Mouse (Mus musculus): ENCODE results near the gene Tfr2.
"Not testable (repeated sequence)": the region's sequence is repeated elsewhere in the genome, so short reads cannot be mapped to it uniquely, and the experiment has no call there.

Gene Tfr2

DNA sequence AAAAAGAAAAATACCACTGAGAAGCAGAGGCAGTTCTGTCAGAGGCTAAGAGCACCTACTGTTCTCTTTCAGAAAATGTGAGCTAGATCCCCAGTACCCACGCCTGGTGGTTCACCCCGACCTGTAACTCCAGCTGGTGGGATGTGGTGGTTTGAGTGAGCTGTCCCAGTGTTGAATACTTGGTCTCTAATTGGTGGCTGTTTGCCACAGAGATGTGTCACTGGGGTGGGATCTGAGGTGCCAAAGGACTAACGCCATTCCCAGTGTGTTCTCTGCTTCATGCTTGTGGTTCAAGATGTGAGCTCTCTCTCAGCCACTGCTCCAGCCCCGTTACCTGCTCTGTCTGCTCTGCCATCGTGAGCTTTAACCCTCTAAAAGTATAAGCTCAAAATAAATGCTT is 20.9 kb downstream of the Tfr2 start:
- no peak for DNase-seq

DNA sequence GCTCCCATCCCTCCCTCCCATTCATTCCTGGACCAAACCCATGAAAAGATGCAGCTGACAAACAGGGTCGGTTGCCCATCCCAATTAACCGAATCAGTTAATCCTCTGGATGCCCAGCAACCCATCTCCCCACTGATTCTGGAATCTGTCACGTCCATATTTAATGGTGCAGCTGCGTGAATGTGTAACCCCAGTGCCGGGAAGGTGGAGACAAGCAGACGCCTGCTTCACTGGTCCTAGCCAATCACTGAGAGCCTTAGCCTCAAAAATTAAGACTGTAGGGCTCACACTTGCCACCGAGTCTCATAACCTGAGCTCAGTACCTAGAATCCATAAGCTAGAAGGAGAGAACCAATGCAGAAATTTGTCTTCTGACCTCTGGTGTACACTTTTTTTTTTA is 26.3 kb downstream of the Tfr2 start:
- DNase-seq, result no peak

DNA sequence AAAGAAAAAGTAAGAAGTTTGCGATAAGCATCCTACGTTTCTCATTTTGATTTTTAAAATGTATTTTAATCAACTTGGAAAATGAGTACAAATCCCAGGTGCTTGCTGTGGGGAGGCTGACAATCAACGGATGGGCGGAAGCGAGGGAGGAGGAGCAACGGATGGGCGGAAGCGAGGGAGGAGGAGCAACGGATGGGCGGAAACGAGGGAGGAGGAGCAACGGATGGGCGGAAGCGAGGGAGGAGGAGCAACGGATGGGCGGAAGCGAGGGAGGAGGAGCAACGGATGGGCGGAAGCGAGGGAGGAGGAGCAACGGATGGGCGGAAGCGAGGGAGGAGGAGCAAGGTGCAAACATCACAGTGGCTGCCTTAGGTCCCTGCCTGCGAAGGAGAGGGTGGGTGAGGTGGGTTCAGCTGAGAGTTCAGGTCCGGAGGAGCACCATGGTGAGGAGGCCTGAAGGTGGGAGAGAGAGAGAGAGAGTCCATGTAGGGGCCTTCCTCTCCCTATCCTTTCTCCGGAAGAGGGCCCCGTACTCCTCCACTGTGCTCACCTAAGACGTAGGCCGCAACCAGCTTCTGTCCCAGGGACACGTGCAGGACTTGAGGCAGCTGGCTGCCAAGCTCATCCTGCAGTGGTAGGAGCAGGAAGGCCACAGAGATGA is 27.1 kb downstream of the Tfr2 start:
- no peak for DNase-seq

DNA sequence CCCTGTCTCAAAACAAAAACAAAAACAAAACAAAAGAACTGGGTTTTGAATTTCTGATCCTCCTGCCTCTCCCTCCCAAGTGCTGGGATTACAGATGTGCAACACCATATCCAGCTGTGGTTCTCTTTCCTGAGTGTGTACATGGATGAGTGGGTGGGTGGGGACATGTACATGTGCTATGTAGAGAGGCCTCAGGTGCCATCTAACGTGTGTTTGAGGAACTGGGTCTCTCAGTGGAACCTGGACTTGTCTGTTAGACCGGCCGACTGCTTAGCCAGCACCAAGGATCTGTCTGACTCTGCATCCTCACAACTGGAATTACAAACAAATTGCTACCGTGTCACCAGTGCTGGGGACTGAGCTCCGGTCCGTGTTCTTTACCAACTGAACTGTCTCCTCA is 28.0 kb downstream of the Tfr2 start:
- DNase-seq, result no peak

- no peak for DNase-seq
Measured at GRCm38 (mm10) chr5:137598100-137598826, 28.6 kb downstream of the Tfr2 start.

DNA sequence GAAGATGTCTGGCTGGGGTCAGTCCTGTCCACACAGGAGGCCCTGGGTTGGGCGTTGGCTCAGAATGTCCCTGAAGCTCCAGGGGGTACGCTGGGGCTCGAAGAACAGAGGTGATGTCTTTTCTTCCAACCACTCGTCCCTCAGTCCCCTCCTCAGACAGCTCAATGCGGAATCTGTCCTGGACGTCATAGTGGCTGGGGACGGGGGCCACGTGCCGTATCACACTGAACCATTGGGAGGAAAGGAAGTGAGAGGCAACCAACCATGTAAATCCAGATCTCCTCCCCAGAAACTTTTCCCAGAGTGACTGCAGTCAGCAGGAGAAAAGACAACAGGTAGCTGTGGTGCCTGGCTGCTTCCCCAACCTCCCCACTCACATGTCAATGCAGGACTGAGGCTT is 30.0 kb downstream of the Tfr2 start:
- peak in 1 of 2 experiments; percentile 25 for DNase-seq

DNA sequence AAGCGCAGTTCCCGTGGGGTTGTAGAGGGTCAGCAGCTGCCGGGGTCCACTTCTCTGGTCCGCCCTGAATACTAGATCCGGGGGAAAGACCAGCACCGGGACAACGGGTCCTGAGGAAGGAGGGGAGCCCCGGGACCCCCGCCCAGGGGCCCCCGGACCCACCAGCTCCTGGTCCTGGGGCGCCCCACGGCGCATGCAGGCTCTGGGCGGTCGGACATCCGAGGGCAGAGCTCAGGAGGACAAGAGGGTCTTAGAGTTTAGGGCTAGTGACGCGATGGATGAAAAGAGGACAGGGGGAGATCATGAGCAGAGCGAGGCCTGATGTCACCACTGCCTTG is 30.6 kb downstream of the Tfr2 start:
- DNase-seq, result no peak

DNA sequence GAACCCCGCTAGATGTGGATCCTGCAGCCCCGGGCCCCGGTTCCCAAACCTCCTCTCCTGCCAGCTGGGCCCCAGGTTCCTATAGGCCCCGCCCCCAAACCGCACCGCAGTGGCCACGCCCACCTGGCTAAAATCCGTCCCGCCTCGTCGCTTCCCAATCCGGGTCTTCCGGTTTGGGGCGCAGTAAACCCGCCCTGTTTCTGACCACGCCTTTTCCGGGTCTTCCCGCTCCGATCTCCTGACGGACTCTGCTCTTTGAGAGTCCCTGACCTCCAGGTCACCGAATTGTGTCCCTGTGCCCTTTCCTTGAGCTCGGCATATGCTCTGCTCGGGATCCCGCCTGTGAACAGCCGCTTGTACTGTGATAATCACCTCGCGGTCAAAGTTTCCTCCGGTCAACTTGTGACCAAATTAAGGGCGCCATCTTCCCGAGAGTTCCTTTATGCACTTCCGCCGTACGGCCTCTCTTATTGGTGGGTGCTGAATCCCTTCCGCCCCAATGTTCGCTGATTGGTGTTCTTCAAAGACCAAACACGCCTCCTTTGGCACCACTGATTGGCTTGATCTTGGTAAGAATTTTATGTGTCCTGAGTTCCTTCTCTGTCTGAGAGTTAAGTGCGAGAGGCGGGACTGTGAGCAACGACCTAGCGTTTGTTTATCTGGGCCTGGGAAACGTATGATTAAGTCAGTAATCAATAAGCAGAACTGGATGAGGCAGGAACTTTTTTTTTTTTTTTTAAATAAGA is 31.2 kb downstream of the Tfr2 start, which contains the start of gene Mospd3:
Gene Mospd3 (minus strand): TSS at position 440 of the 746 bp plus-strand sequence.
- peak; percentile 96 to 97 for DNase-seq

DNA sequence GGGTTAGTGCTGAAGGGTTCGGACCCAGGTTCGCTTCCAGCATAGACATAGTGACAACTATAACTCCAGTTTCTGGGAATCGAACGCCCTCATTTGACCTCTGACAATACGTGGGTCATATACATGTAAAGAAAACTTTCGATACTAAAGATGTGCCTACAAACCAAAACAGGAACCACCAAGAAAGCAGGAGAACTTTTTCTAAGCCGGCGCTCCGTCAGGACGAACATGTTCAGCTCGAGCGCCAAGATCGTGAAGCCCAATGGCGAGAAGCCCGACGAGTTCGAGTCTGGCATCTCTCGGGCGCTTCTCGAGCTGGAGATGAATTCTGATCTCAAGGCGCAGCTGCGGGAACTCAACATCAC is 31.7 kb downstream of the Tfr2 start:
- peak in 1 of 2 experiments; percentile 38 for DNase-seq

DNA sequence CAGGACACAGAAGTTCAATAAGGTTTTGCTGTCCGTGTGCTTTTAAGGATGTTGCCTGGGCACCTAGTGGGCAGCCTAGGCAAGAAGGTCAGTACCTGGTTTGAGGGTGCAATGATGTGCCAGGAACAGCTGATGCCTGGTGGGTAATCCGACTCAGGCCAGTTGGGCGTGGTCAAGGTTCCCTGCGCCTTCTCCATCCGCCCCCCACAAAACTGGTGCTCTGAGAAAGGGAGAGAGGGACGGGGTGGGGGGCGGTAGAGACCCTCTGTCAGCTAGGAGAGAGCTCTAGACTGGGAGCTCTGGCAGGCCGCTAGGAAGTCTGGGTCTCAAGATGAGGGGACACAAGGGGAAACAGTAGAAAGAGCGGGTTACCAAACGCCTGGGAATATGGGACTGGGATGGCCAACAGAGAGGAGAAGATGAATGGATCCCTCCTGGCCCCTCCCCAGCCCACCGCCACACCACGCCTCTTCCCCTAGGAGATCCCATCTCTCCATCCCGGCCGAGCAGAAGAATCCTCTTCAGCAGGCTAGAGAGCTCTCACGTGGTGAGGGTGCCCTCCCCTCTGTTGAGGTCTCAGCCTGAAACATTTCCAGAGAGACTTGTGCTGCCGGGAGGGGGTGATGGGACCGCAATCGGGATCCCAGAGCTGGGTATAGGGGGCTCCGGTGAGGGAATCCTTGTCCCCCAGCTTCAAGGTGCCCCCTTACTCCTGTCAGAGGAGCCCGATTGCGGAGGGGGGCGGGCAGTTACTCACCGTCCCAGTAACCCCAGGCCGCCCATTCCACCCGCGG is 38.4 kb downstream of the Tfr2 start:
- no peak for DNase-seq

GRCm38 (mm10) chr5:137608654-137609190 is 39.1 kb downstream of the Tfr2 start:
- DNase-seq, result no peak

DNA sequence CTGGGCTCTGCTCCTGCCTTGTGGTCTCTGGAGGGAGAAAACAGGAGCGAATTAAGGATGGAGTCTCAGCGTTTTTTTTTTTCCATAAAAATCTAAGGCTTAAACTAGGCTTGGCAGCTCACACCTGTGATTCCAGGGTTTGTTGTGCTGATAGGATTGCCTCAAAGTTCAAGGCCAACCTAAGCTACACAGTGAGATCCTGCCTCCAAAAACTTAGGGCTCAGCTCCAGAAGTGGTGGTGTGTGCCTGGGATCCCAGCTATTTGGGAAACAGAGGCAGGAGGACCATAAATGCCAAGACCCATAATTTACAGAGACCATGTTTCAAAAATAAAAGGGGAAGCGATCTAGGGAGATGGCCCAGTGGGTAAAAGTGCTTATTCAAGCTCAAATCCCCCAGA is 39.7 kb downstream of the Tfr2 start:
- DNase-seq, result no peak

DNA sequence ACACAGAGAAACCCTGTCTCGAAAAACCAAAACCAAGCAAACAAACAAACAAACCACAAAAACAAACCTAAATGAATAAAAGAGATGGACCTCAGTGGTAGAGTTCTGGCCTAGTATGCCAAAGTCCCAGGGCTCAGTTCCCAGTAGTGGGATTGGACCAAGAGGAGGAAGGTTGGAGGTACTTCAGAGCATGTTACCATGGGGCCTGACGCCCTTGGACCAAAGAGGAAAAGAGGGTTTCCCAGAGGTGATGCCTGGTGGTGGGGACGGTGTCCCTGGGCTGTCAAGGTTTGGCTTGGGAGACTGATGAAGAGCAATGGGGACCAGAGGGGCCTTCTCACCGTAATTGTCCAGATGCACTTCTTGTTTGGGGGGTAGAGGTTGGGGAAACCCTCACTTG is 40.4 kb downstream of the Tfr2 start:
- DNase-seq, result no peak

DNA sequence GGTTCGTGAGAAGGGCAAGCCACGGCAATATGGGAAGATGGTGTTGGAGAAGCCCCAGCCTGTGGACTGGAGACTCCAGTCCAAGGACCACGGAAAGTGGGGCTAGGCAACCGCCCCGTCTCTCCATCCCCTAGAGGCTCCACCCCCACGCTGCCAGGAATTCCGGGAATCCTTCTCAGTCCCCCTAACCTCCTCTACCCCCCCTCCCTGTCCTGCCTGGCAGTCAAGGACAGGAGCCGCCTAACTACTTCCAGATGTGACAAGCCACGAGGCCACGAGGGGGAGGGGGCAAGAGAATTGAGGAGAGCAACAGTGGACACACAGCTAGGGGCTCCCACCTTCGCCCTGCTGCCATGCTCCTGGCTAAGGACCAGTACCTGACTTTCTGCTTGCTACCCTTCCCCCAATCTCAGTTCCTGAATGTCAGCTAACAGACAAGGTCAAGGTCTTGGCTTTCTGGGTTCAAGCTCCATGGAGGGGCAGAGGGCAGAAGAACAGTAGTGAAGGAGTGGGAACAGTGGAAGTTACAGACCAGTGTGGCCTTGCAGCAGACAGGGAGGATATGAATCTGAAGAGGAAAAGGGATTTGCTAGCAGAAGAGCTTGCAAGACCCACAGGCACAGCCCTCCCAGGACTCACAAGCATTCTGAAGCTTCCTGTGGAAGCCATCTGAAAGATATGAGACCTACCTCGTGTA is 41.1 kb downstream of the Tfr2 start:
- DNase-seq, result no peak

DNA sequence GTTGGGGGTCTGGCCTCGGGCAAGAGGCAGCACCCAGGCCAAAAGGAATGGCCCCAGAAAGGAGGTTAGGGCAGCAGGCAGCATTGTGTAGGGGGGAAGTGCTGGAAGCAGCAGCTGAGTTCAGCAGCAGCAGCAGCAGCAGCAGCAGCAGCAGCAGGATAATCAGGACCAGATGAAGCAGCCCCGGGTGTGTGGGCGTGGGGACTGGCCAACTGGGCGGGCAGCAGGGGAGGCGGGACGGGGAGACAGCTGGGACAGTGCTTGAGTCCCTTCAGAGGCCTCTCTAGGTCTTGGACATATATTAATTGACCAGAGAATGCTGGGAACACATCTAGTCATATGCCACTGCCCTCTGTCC is 41.6 kb downstream of the Tfr2 start:
- no peak for DNase-seq

- DNase-seq, result no peak
Measured at GRCm38 (mm10) chr5:137613076-137613475, 43.4 kb downstream of the Tfr2 start.

GRCm38 (mm10) chr5:137613550-137613949 is 43.9 kb downstream of the Tfr2 start, which contains the start of gene Pcolce:
TSS of gene Pcolce (minus strand) at chr5:137613784.
- DNase-seq, result no peak

DNA sequence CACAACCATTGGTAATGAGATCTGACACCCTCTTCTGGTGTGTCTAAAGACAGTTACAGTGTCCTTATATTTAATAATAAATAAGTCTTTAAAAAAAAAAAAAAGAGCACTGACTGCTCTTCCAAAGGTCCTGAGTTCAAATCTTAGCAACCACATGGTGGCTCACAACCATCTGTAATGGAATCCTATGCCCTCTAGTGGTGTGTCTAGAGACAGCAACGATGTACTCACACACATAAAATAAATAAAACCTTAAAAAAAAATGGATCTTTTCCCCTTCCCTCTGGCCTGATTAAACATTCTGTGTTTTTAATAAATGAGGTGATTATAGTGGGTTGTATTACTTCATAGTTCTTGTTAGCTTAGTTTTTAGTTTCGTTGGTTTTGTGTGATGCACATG is 45.3 kb downstream of the Tfr2 start:
- not testable (repeated sequence) for DNase-seq

GRCm38 (mm10) chr5:137615347-137615746 is 45.7 kb downstream of the Tfr2 start:
- DNase-seq, result no peak

- no peak for DNase-seq
Measured at GRCm38 (mm10) chr5:137623937-137624530, 54.4 kb downstream of the Tfr2 start.

DNA sequence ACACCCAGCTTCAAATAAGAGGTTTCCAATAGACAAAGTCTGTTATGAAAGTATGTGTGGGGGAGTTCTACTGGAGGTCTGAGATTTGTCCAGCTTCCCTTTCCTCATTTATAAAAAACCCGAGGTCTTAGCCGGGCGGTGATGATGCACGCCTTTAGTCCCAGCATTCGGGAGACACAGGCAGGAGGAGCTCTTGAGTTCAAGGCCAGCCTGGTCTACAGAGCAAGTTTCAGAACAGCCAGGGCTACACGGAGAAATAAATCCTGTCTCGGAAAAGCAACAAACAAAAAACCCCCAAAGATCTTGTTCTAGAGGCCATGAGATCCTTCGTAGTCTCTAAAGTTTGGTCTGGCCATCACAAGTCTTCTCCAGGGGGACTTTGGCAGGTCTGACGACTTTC is 58.4 kb downstream of the Tfr2 start:
- DNase-seq, result peak in 1 of 2 experiments; percentile 29

Data from cerebellum, postnatal 14 days (tissue).